Mouse (Mus musculus): ENCODE data around the gene Gm10160.

DNA sequence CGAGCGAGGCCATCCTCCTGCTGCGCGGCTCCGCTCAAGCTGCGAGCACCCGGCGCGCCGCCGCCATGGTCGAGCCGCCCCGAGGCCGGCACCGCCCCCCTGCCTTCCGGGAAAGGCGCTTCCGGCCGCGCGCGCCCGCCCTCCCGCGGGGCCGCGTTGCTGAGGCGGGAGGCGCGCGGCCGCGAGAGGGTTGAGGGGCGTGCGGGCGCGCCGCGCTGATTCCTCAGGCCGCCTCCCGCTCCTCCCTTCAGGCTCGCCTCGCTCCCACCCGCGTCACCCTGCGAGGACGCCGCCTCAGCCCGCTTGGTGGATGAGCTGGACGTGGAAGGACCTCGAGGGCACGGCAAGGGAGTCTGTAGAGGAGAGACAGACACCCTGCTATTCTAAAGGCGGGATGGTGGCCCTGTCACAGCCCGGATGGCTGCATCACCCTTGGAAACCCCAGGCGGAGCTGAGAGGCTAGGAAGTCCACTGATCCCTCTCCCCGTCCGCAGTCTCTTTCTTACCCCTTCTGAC, 26.2 kb downstream of the Gm10160 start, which contains the start of gene Btbd1:
- TF ChIP-seq CTCF (IDR thresholded peaks at IDR 0.05) (no peak), POLR2A (IDR thresholded peaks at IDR 0.05; ENCODE audit: insufficient read depth, low read depth, low read length) (peak; percentile 69; the same call in 1 of the 2 replicates)
